Mouse (Mus musculus): ENCODE results near the gene Dll1. TPM values are rescaled to one million over a fixed set of nuclear protein-coding genes. Genes with fewer than 3 reads are reported as not detected.
A peak's percentile ranks its signal among the peaks of the same experiment; 100 is the strongest.

The Dll1 gene
- polyA plus RNA-seq (2015; fragmentation: Nextera tagmentation; extraction: Ambion mirVana) = 20.7 and 23.3 TPM in 2 replicates

GRCm38 (mm10) chr17:15376494-15377181 is at the start of gene Dll1:
TSS of gene Dll1 (minus strand) at chr17:15376872.
- Histone ChIP-seq H3K4me2 (replicated peaks) (peak within 1 kb of the TSS; percentile 99), H3K27me3 (replicated peaks) (peaks cover 15% of the 10 kb centered on the region), H3K4me1 (replicated peaks) (peaks cover 58% of the 10 kb centered on the region), H3K9ac (peak within 1 kb of the TSS; percentile 73), H3K4me3 (replicated peaks) (peak within 1 kb of the TSS; percentile 63), H3K36me3 (no peaks in the 10 kb centered on the region), H3K27ac (peak within 1 kb of the TSS; percentile 85), H3K9me3 (no peaks in the 10 kb centered on the region)
- 3% methylated on average over 36 of the region's 36 CpGs for WGBS
- ATAC-seq = no peak

GRCm38 (mm10) chr17:15425931-15426330 is 49.3 kb upstream of the Dll1 start:
- no peak overlapping the region for H3K27ac ChIP-seq
- H3K4me2 ChIP-seq (replicated peaks) = no peak overlapping the region
- no peak overlapping the region for H3K9ac ChIP-seq
- no peaks in the 10 kb centered on the region for H3K27me3 ChIP-seq (replicated peaks)
- ATAC-seq = no peak
- H3K36me3 ChIP-seq = peaks cover 58% of the 10 kb centered on the region
- WGBS = 80% methylated on average over 3 of the region's 3 CpGs
- H3K4me1 ChIP-seq (replicated peaks) = no peaks in the 10 kb centered on the region
- H3K9me3 ChIP-seq = no peaks in the 10 kb centered on the region
- H3K4me3 ChIP-seq (replicated peaks) = no peak overlapping the region

GRCm38 (mm10) chr17:15423080-15423765 is 46.6 kb upstream of the Dll1 start:
- 66% methylated on average over 8 of the region's 8 CpGs for WGBS
- ATAC-seq = no peak

GRCm38 (mm10) chr17:15422666-15423065 is 46.0 kb upstream of the Dll1 start:
- no peak overlapping the region for H3K4me2 ChIP-seq (replicated peaks)
- peaks cover 50% of the 10 kb centered on the region for H3K36me3 ChIP-seq
- H3K27ac ChIP-seq = no peak overlapping the region
- H3K4me1 ChIP-seq (replicated peaks) = no peaks in the 10 kb centered on the region
- H3K27me3 ChIP-seq (replicated peaks) = no peaks in the 10 kb centered on the region
- H3K9ac ChIP-seq = no peak overlapping the region
- H3K4me3 ChIP-seq (replicated peaks) = no peak overlapping the region
- WGBS = 88% methylated on average over 9 of the region's 9 CpGs
- H3K9me3 ChIP-seq = no peaks in the 10 kb centered on the region
- ATAC-seq = no peak

More at GRCm38 (mm10) chr17:15423080-15423765, 46.6 kb upstream of the Dll1 start:
- Histone ChIP-seq H3K27ac (no peak overlapping the region), H3K4me3 (replicated peaks) (no peak overlapping the region), H3K4me1 (replicated peaks) (no peaks in the 10 kb centered on the region), H3K36me3 (peaks cover 49% of the 10 kb centered on the region), H3K4me2 (replicated peaks) (no peak overlapping the region), H3K9me3 (no peaks in the 10 kb centered on the region), H3K9ac (no peak overlapping the region), H3K27me3 (replicated peaks) (no peaks in the 10 kb centered on the region)

GRCm38 (mm10) chr17:15421446-15421845 is 44.8 kb upstream of the Dll1 start:
- Histone ChIP-seq H3K4me1 (replicated peaks) (no peaks in the 10 kb centered on the region), H3K4me2 (replicated peaks) (no peak overlapping the region), H3K27me3 (replicated peaks) (no peaks in the 10 kb centered on the region), H3K36me3 (peaks cover 50% of the 10 kb centered on the region), H3K4me3 (replicated peaks) (no peak overlapping the region), H3K9ac (no peak overlapping the region), H3K9me3 (no peaks in the 10 kb centered on the region), H3K27ac (no peak overlapping the region)
- ATAC-seq = no peak
- 97% methylated on average over 6 of the region's 6 CpGs for WGBS

GRCm38 (mm10) chr17:15420021-15420603 is 43.4 kb upstream of the Dll1 start:
- Histone ChIP-seq H3K27ac (no peak overlapping the region), H3K27me3 (replicated peaks) (no peaks in the 10 kb centered on the region), H3K9ac (no peak overlapping the region), H3K4me3 (replicated peaks) (no peak overlapping the region), H3K36me3 (peaks cover 44% of the 10 kb centered on the region), H3K4me2 (replicated peaks) (no peak overlapping the region), H3K4me1 (replicated peaks) (no peaks in the 10 kb centered on the region), H3K9me3 (no peaks in the 10 kb centered on the region)
- ATAC-seq = no peak
- WGBS = 91% methylated on average over 8 of the region's 8 CpGs

GRCm38 (mm10) chr17:15419534-15419933 is 42.9 kb upstream of the Dll1 start:
- Histone ChIP-seq H3K9me3 (no peaks in the 10 kb centered on the region), H3K36me3 (peaks cover 41% of the 10 kb centered on the region), H3K4me2 (replicated peaks) (no peak overlapping the region), H3K9ac (no peak overlapping the region), H3K4me1 (replicated peaks) (no peaks in the 10 kb centered on the region), H3K4me3 (replicated peaks) (no peak overlapping the region), H3K27ac (no peak overlapping the region), H3K27me3 (replicated peaks) (no peaks in the 10 kb centered on the region)
- WGBS = 78% methylated on average over 8 of the region's 8 CpGs
- no peak for ATAC-seq

- no peak for ATAC-seq
- H3K4me1 ChIP-seq (replicated peaks) = no peaks in the 10 kb centered on the region
- H3K9me3 ChIP-seq = no peaks in the 10 kb centered on the region
- H3K4me3 ChIP-seq (replicated peaks) = no peak overlapping the region
- no peak overlapping the region for H3K4me2 ChIP-seq (replicated peaks)
- no peak overlapping the region for H3K9ac ChIP-seq
- H3K36me3 ChIP-seq = peaks cover 23% of the 10 kb centered on the region
- no peak overlapping the region for H3K27ac ChIP-seq
- H3K27me3 ChIP-seq (replicated peaks) = no peaks in the 10 kb centered on the region
- 87% methylated on average over 12 of the region's 12 CpGs for WGBS
These were observed 40.0 kb upstream of the Dll1 start for GRCm38 (mm10) chr17:15416596-15417215.

- WGBS = 96% methylated on average over 1 of the region's 1 CpGs
These were observed 34.2 kb upstream of the Dll1 start for GRCm38 (mm10) chr17:15410861-15411260.

GRCm38 (mm10) chr17:15409261-15409660 is 32.6 kb upstream of the Dll1 start:
- Histone ChIP-seq H3K9me3 (no peaks in the 10 kb centered on the region), H3K4me2 (replicated peaks) (no peak overlapping the region), H3K4me1 (replicated peaks) (no peaks in the 10 kb centered on the region), H3K4me3 (replicated peaks) (no peak overlapping the region), H3K27ac (no peak overlapping the region), H3K27me3 (replicated peaks) (no peaks in the 10 kb centered on the region), H3K9ac (no peak overlapping the region), H3K36me3 (peaks cover 30% of the 10 kb centered on the region)
- 86% methylated on average over 10 of the region's 10 CpGs for WGBS
- ATAC-seq = no peak

More at GRCm38 (mm10) chr17:15410861-15411260, 34.2 kb upstream of the Dll1 start:
- no peak for ATAC-seq
- Histone ChIP-seq H3K9me3 (no peaks in the 10 kb centered on the region), H3K27ac (no peak overlapping the region), H3K9ac (no peak overlapping the region), H3K4me2 (replicated peaks) (no peak overlapping the region), H3K4me3 (replicated peaks) (no peak overlapping the region), H3K4me1 (replicated peaks) (no peaks in the 10 kb centered on the region), H3K27me3 (replicated peaks) (no peaks in the 10 kb centered on the region), H3K36me3 (peaks cover 30% of the 10 kb centered on the region)

- WGBS = 80% methylated on average over 2 of the region's 2 CpGs
- Histone ChIP-seq H3K9me3 (no peaks in the 10 kb centered on the region), H3K36me3 (peaks cover 41% of the 10 kb centered on the region), H3K9ac (no peak overlapping the region), H3K4me1 (replicated peaks) (no peaks in the 10 kb centered on the region), H3K4me2 (replicated peaks) (no peak overlapping the region), H3K27ac (no peak overlapping the region), H3K4me3 (replicated peaks) (no peak overlapping the region), H3K27me3 (replicated peaks) (no peaks in the 10 kb centered on the region)
- ATAC-seq = no peak
These were observed 29.9 kb upstream of the Dll1 start for GRCm38 (mm10) chr17:15406576-15406975.

- WGBS = 97% methylated on average over 17 of the region's 17 CpGs
These were observed 25.0 kb upstream of the Dll1 start for GRCm38 (mm10) chr17:15401716-15402115.

More at GRCm38 (mm10) chr17:15401716-15402115, 25.0 kb upstream of the Dll1 start:
- Histone ChIP-seq H3K9me3 (no peaks in the 10 kb centered on the region), H3K9ac (no peak overlapping the region), H3K4me1 (replicated peaks) (peaks cover 5% of the 10 kb centered on the region; the same call in 1 of the 2 replicates), H3K27me3 (replicated peaks) (no peaks in the 10 kb centered on the region), H3K4me3 (replicated peaks) (no peak overlapping the region), H3K36me3 (peaks cover 17% of the 10 kb centered on the region), H3K4me2 (replicated peaks) (no peak overlapping the region), H3K27ac (no peak overlapping the region)
- no peak for ATAC-seq
